Mouse (Mus musculus) MEL (cell line): ENCODE data around the gene Enox2.

ENCODE experiments used
- CTCF ChIP-seq, 3 experiments: IDR thresholded peaks in 2 of 3; conservative IDR thresholded peaks in 1 of 3; 2 replicates each; pipeline ENCODE4 v1.5.1; 2011 to 2012; ENCODE audit warnings: low read length in 3 of 3, low read depth in 2 of 3, mild to moderate bottlenecking in 2 of 3, improper control_type of control experiment in 1 of 3, inconsistent platforms in 1 of 3, mixed read lengths in 1 of 3, moderate library complexity in 1 of 3; ENCODE audit not compliant: control insufficient read depth in 1 of 3, insufficient read depth in 1 of 3, poor library complexity in 1 of 3, severe bottlenecking in 1 of 3
- E2F4 ChIP-seq: IDR thresholded peaks from 2 replicates; pipeline ENCODE4 v1.6.1; 2011; ENCODE audit warnings: low read depth, low read length, improper control_type of control experiment, borderline replicate concordance
- GABPA ChIP-seq: IDR thresholded peaks from 2 replicates; pipeline ENCODE4 v1.6.1; 2012; ENCODE audit warnings: low read depth, mild to moderate bottlenecking, inconsistent platforms, low read length, improper control_type of control experiment, moderate library complexity
- GATA1 ChIP-seq: IDR thresholded peaks from 2 replicates; pipeline ENCODE4 v1.6.1; 2011; ENCODE audit warnings: low read depth, low read length, improper control_type of control experiment
- HCFC1 ChIP-seq: IDR thresholded peaks from 2 replicates; pipeline ENCODE4 v1.6.1; 2012; ENCODE audit warnings: low read depth, mild to moderate bottlenecking, inconsistent platforms, low read length, improper control_type of control experiment, moderate library complexity
- POLR2A ChIP-seq, 2 experiments: IDR thresholded peaks; 2 replicates each; pipeline ENCODE4 v1.6.1; 2011 to 2012; ENCODE audit warnings: low read length in 2 of 2, mild to moderate bottlenecking in 2 of 2, control low read depth in 1 of 2, improper control_type of control experiment in 1 of 2, low read depth in 1 of 2, moderate library complexity in 1 of 2; ENCODE audit not compliant: control insufficient read depth in 1 of 2, insufficient read depth in 1 of 2, poor library complexity in 1 of 2
- SIN3A ChIP-seq: IDR thresholded peaks from 2 replicates; pipeline ENCODE4 v1.6.1; 2012; ENCODE audit warnings: low read length, improper control_type of control experiment, inconsistent platforms
- TAL1 ChIP-seq: IDR thresholded peaks from 2 replicates; pipeline ENCODE4 v1.6.1; 2012; ENCODE audit warnings: mild to moderate bottlenecking, inconsistent platforms, low read length, moderate library complexity, mixed read lengths
- USF1 ChIP-seq: IDR thresholded peaks from 2 replicates; pipeline ENCODE4 v1.6.1; 2014; ENCODE audit warnings: low read depth, mild to moderate bottlenecking, inconsistent platforms, low read length, improper control_type of control experiment, moderate library complexity
- USF2 ChIP-seq, 2 experiments: IDR thresholded peaks; 2 replicates each; pipeline ENCODE4 v1.6.1; 2011 to 2012; ENCODE audit warnings: improper control_type of control experiment in 2 of 2, low read length in 2 of 2, borderline replicate concordance in 1 of 2, inconsistent platforms in 1 of 2, low read depth in 1 of 2, mild to moderate bottlenecking in 1 of 2; ENCODE audit not compliant: insufficient read depth in 1 of 2
- ZNF384 ChIP-seq: IDR thresholded peaks from 2 replicates; pipeline ENCODE4 v1.6.1; 2012; ENCODE audit warnings: low read depth, mild to moderate bottlenecking, inconsistent platforms, low read length, improper control_type of control experiment

- TF ChIP-seq GATA1 (no peak), HCFC1 (no peak), ZNF384 (no peak), POLR2A (IDR thresholded peaks at IDR 0.05; ENCODE audit: control insufficient read depth in 1 of 2, insufficient read depth in 1 of 2, low read depth in 1 of 2, low read length in 2 of 2, poor library complexity in 1 of 2) (no peak), E2F4 (no peak), GABPA (no peak), CTCF (IDR thresholded peaks at IDR 0.05 in 2 of 3, conservative IDR thresholded peaks at IDR 0.05 in 1 of 3; ENCODE audit: control insufficient read depth in 1 of 3, insufficient read depth in 1 of 3, low read depth in 2 of 3, low read length in 3 of 3, poor library complexity in 1 of 3, severe bottlenecking in 1 of 3) (no peak), USF2 (IDR thresholded peaks at IDR 0.05; ENCODE audit: borderline replicate concordance in 1 of 2, insufficient read depth in 1 of 2, low read depth in 1 of 2, low read length in 2 of 2) (no peak), USF1 (no peak), SIN3A (no peak), TAL1 (no peak)
Measured at GRCm38 (mm10) chrX:49154280-49154679, 133.8 kb downstream of the Enox2 start.
